Mouse (Mus musculus) hindbrain, embryonic 16.5 days (tissue): ENCODE results near the gene Ostc. TPM values are rescaled to one million over a fixed set of nuclear protein-coding genes. Genes with fewer than 3 reads are reported as not detected.

Source experiments
- ATAC-seq: fragments of 200-750 bp; cut with Nextera tagmentation; 2 replicates; pipeline ENCODE4 v1.8.0; 2017; ENCODE audit warnings: moderate TSS enrichment, moderate library complexity
- H3K27ac ChIP-seq: fragments of 300-500 bp; sonication (generic); 2 replicates; pipeline ENCODE4 v1.5.1; 2014; ENCODE audit warnings: low read depth, mild to moderate bottlenecking, control low read depth, low read length, moderate library complexity
- H3K27me3 ChIP-seq: fragments of 300-500 bp; sonication (generic); replicated peaks from 2 replicates; pipeline ENCODE4 v1.6.1; 2014; ENCODE audit warnings: low read length; ENCODE audit not compliant: control insufficient read depth, insufficient read depth
- H3K36me3 ChIP-seq: fragments of 300-500 bp; sonication (generic); 2 replicates; pipeline ENCODE4 v1.6.1; 2014; ENCODE audit warnings: mild to moderate bottlenecking, low read length, moderate library complexity, mixed read lengths; ENCODE audit not compliant: control insufficient read depth, insufficient read depth
- H3K4me1 ChIP-seq: fragments of 300-500 bp; sonication (generic); 2 replicates; pipeline ENCODE4 v1.6.1; 2014; ENCODE audit warnings: low read depth, low read length; ENCODE audit not compliant: control insufficient read depth, insufficient read depth
- H3K4me2 ChIP-seq: fragments of 300-500 bp; sonication (generic); 2 replicates; pipeline ENCODE4 v1.6.1; 2014; ENCODE audit warnings: mild to moderate bottlenecking, low read length, control low read depth, moderate library complexity
- H3K4me3 ChIP-seq: fragments of 300-500 bp; sonication (generic); 2 replicates; pipeline ENCODE4 v1.5.1; 2014; ENCODE audit warnings: mild to moderate bottlenecking, low read length, control low read depth, moderate library complexity
- H3K9ac ChIP-seq: fragments of 300-500 bp; sonication (generic); 2 replicates; pipeline ENCODE4 v1.6.1; 2014; ENCODE audit warnings: low read depth, mild to moderate bottlenecking, control low read depth, low read length, moderate library complexity
- H3K9me3 ChIP-seq: fragments of 300-500 bp; sonication (generic); 2 replicates; pipeline ENCODE4 v1.6.1; 2014; ENCODE audit warnings: mild to moderate bottlenecking, low read length, moderate library complexity; ENCODE audit not compliant: control insufficient read depth
- WGBS: fragments of 180-500 bp; shearing (Covaris S2); extraction: QIAGEN DNeasy Blood & Tissue Kit; methylation state at CpG from one replicate; pipeline ENCODE4 v1.1.7; 2014; 5-methylcytosine and 5-hydroxymethylcytosine counted together
- polyA plus RNA-seq: library from polyadenylated mRNA; unstranded; fragments of >200 nt; fragmentation: Nextera tagmentation; extraction: Ambion mirVana; gene quantifications from 2 replicates; pipeline ENCODE4 v1.2.1, GENCODE M21; 2015

Ostc gene
- polyA plus RNA-seq, 1 experiment from 2014 or later = 202 TPM

GRCm38 (mm10) chr3:130714775-130715568 is 5.7 kb upstream of the Ostc start:
- 20% methylated on average over 22 of the region's 22 CpGs for WGBS
- ATAC-seq = peak; percentile 67; the same call in 1 of the 2 replicates
- Histone ChIP-seq H3K27me3 (no peaks in the 10 kb centered on the region), H3K27ac (no peak overlapping the region), H3K36me3 (no peaks in the 10 kb centered on the region), H3K4me1 (no peaks in the 10 kb centered on the region; the same call in 1 of the 2 replicates), H3K9ac (no peak overlapping the region), H3K4me2 (peak overlapping the region; percentile 51), H3K9me3 (no peaks in the 10 kb centered on the region), H3K4me3 (peak overlapping the region; percentile 36)

GRCm38 (mm10) chr3:130712891-130713290 is 3.6 kb upstream of the Ostc start:
- ATAC-seq = no peak
- no peaks in the 10 kb centered on the region for H3K9me3 ChIP-seq
- 74% methylated on average over 6 of the region's 6 CpGs for WGBS
- H3K4me3 ChIP-seq = no peak overlapping the region
- no peaks in the 10 kb centered on the region for H3K36me3 ChIP-seq
- H3K27me3 ChIP-seq = no peaks in the 10 kb centered on the region
- peaks cover 6% of the 10 kb centered on the region for H3K4me1 ChIP-seq
- no peak overlapping the region for H3K4me2 ChIP-seq
- H3K9ac ChIP-seq = no peak overlapping the region
- no peak overlapping the region for H3K27ac ChIP-seq

GRCm38 (mm10) chr3:130710103-130710502 is 859 bp upstream of the Ostc start:
- Histone ChIP-seq H3K27ac (no peak overlapping the region), H3K9me3 (no peaks in the 10 kb centered on the region), H3K4me1 (peaks cover 15% of the 10 kb centered on the region), H3K9ac (no peak overlapping the region), H3K36me3 (no peaks in the 10 kb centered on the region), H3K4me2 (peak overlapping the region; percentile 68), H3K4me3 (peak overlapping the region; percentile 37; the same call in 1 of the 2 replicates), H3K27me3 (no peaks in the 10 kb centered on the region)
- ATAC-seq = no peak
- whole genome bisulfite sequencing = 61% methylated on average over 7 of the region's 7 CpGs

GRCm38 (mm10) chr3:130708529-130708928 is 715 bp downstream of the Ostc start:
- peak overlapping the region; percentile 89 for H3K9ac ChIP-seq
- peaks cover 15% of the 10 kb centered on the region for H3K4me1 ChIP-seq
- no peak for ATAC-seq
- H3K4me2 ChIP-seq = peak overlapping the region; percentile 81
- H3K36me3 ChIP-seq = no peaks in the 10 kb centered on the region
- no peaks in the 10 kb centered on the region for H3K9me3 ChIP-seq
- no peak overlapping the region for H3K27ac ChIP-seq
- peak overlapping the region; percentile 89 for H3K4me3 ChIP-seq
- under 1% methylated on average over 5 of the region's 5 CpGs for WGBS
- H3K27me3 ChIP-seq = no peaks in the 10 kb centered on the region

GRCm38 (mm10) chr3:130702289-130702688 is 7.0 kb downstream of the Ostc start:
- 67% methylated on average over 6 of the region's 6 CpGs for WGBS
- no peaks in the 10 kb centered on the region for H3K9me3 ChIP-seq
- no peak for ATAC-seq
- H3K27ac ChIP-seq = no peak overlapping the region
- peaks cover 25% of the 10 kb centered on the region; the same call in 1 of the 2 replicates for H3K36me3 ChIP-seq
- H3K4me3 ChIP-seq = no peak overlapping the region
- H3K9ac ChIP-seq = no peak overlapping the region
- no peak overlapping the region for H3K4me2 ChIP-seq
- no peaks in the 10 kb centered on the region for H3K27me3 ChIP-seq
- peaks cover 2% of the 10 kb centered on the region; the same call in 1 of the 2 replicates for H3K4me1 ChIP-seq

DNA sequence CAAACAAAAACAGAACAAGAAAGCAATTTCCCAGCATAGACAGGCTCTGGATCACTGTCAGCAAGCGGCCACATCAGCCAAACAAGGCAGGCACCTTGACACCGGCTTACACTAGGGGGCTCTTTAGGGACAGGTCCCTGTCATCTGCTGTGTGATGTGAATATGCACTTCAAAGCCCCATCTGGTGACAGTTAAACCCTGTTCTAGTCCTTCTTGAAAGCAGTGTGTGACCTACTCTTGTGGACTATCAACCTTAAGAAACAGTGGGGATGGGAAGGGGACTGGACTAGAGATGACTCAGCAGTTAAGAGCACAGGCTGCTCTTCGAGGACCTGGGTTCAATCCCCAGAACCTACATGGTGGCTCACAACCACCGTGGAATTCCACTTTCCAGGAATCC is 11.6 kb downstream of the Ostc start:
- Histone ChIP-seq H3K4me1 (no peaks in the 10 kb centered on the region), H3K4me2 (no peak overlapping the region), H3K27me3 (no peaks in the 10 kb centered on the region), H3K4me3 (no peak overlapping the region), H3K27ac (no peak overlapping the region), H3K36me3 (peaks cover 26% of the 10 kb centered on the region; the same call in 1 of the 2 replicates), H3K9ac (no peak overlapping the region), H3K9me3 (no peaks in the 10 kb centered on the region)
- ATAC-seq = no peak
- WGBS = 91% methylated on average over 4 of the region's 4 CpGs

GRCm38 (mm10) chr3:130694705-130695104 is 14.5 kb downstream of the Ostc start:
- ATAC-seq = 0 out of 2 replicates have a peak, but pooled peaks have one; percentile 15

DNA sequence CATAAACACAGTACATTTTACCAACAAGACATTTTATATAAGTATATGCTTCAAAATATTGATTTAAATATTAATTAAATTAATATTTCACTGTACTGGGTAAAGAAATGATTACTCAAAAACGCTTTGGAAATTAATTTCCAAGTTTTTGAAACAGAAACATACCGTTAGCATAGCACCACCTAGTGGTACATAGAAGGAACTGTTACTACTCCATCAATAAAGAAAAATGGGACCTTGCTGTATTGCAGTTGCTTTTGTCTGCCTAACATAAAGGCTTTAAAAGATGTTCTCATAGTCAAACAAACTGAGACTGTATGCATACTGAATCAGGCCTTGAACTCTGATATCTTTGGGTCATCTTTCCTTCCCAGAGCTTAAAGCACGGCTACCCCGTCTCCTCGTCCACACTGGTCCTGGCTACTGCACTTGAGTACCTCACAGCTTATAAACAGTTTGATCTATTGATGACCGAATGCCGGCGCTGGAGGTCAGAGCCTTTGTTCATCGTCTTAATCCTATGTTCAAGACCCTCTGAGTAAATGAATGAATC is 15.1 kb downstream of the Ostc start:
- Histone ChIP-seq H3K4me2 (no peak overlapping the region), H3K4me1 (peaks cover 2% of the 10 kb centered on the region), H3K27me3 (no peaks in the 10 kb centered on the region), H3K4me3 (no peak overlapping the region), H3K27ac (no peak overlapping the region), H3K9ac (no peak overlapping the region), H3K36me3 (peaks cover 11% of the 10 kb centered on the region; the same call in 1 of the 2 replicates), H3K9me3 (no peaks in the 10 kb centered on the region)
- WGBS = 66% methylated on average over 9 of the region's 9 CpGs
- ATAC-seq = no peak

More at GRCm38 (mm10) chr3:130694705-130695104, 14.5 kb downstream of the Ostc start:
- Histone ChIP-seq H3K4me2 (no peak overlapping the region), H3K4me3 (no peak overlapping the region), H3K9me3 (no peaks in the 10 kb centered on the region), H3K4me1 (peaks cover 2% of the 10 kb centered on the region), H3K36me3 (peaks cover 15% of the 10 kb centered on the region; the same call in 1 of the 2 replicates), H3K9ac (no peak overlapping the region), H3K27me3 (no peaks in the 10 kb centered on the region), H3K27ac (no peak overlapping the region)
- 97% methylated on average over 7 of the region's 7 CpGs for WGBS

GRCm38 (mm10) chr3:130691596-130692170 is 17.6 kb downstream of the Ostc start:
- no peaks in the 10 kb centered on the region for H3K9me3 ChIP-seq
- H3K27me3 ChIP-seq = no peaks in the 10 kb centered on the region
- 24% methylated on average over 12 of the region's 12 CpGs for WGBS
- 0 out of 2 replicates have a peak, but pooled peaks have one; percentile 5 for ATAC-seq
- H3K9ac ChIP-seq = peak overlapping the region; percentile 55
- peak overlapping the region; percentile 34 for H3K4me3 ChIP-seq
- H3K4me2 ChIP-seq = peak overlapping the region; percentile 64
- no peak overlapping the region for H3K27ac ChIP-seq
- H3K36me3 ChIP-seq = peaks cover 9% of the 10 kb centered on the region; the same call in 1 of the 2 replicates
- peaks cover 2% of the 10 kb centered on the region for H3K4me1 ChIP-seq
